Mouse (Mus musculus): ENCODE measurements around the gene Utp3.

The Utp3 gene

DNA sequence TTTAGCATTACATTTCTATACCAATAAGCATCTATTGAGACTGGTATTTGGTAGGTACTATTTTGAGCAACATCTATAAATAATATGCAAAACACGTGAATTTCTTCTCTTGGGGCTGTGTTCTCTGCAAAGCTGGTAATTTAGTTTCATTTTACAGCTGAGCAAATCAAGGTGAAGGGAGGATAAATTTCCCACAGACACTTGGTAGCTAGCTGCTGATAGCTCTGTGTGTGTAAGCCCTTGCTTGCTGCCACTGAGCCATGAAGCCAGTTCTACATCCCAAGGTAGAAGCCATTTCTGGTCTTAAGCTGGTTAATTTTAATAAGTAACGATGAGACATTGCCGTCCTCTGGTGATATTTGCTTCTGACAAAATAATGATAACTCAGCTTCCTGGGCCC, 20.6 kb downstream of the Utp3 start:
- no peak for DNase-seq

DNA sequence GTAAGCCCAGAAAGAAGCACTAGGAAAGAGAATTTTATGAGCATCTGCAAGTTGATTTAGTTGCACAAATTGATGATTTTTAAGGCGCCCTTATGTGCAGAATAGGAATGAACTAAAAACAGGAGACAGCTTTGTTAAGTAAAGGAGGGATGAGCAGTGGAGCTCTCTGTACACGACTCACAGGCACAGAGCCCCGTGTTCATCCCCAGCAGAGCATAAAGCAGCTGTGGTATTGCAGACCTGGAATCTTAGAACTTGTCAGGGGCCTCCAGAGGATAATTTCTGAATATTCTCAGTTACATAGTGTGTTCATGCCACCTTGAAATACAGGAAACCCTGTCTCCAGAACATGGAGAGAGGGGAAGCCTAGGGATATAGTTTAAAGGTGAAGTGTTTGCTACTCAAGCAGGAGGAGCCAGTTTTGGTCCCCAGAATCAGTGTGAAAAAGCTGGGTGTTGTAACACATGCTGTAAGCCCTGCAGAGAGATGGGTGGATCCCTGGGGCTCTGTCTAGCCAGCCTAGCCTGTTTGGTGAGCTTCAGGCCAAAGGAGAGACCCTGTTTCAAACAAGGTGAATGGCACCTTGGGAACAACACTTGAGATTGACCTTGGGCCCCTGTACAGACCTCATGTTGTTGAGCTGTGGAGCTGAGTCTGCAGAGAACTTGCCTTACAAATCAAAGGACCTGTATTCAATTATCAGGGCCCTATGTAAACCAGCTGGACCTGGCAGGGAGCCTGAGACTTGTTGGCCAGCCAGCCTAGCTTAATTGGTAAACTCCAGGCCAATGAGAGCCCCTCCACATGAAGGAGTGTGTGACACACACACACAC, 21.5 kb downstream of the Utp3 start:
- DNase-seq: no peak

DNA sequence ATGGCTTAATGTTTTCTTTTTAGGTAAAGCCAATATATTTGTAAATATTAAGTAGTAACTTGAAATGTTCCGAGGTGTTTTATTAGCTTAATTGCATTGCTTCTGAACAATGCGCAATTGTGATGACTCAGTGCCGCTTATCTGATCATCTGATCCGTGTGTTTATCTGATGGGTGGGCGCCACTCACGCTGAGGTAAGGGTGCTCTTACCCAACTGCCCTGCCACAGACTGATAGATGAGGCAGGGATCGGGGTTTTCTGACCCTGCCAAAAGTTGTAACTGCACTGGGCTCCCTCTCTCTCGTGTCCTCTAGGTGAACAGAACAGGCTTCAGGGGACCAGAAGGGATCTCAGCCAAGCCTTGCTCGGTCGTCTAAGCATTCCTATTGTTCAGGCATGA, 26.4 kb downstream of the Utp3 start:
- no peak for DNase-seq

DNA sequence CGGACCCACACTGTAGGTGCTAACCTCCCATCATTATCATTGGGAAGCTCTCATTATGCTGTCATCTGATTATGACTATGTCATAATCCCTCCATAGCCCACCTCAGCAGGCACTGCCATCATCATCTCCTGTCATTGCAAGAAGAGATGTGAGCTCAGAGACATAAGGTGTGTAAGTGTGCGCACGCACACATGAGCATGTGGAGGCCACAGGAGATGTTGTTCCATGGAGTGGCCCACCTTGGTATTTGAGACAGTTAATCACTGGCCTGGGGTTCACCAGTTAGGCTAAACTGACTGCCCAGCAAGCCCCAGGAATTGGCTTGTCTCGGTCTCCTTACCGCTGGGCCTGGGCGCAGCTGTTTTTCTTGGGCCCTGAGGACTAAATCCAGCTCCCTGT, 27.1 kb downstream of the Utp3 start:
- DNase-seq: no peak

DNA sequence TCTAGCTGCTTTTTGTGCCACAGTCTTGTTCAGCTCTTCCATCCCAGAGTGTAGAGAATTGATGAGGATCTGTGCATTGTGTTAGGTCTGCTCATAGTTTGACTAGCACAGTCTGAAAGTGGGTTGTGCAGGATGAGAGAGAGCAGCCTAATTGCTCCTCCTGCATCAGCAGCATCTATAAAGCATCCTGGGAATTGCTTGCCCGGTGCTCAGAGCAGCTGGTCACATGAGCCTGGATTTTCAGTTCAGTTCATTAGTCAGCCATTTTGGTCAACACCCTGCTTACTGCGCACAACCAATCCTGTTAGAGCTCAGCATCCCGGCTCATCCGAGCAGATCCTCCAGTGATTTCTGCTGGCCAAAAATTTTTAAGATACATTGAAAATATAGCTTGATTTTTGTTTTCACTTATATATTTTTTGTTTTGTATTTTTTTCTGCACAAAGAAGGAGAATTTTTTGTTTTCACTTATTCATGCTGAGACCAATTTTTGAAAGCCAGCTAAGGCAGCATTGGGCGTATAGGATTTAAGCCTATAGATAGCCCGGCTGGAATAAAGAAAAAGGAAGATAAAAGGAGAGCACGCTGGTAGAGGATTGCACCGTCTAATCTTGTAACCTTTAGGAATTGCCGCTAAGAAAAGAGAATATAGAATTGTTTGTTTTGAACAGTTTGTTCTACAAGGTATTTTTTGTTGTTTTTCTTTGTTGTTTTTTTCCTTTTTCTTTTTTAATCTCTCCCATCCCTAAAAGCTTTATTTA, 29.2 kb downstream of the Utp3 start:
- no peak for DNase-seq

DNA sequence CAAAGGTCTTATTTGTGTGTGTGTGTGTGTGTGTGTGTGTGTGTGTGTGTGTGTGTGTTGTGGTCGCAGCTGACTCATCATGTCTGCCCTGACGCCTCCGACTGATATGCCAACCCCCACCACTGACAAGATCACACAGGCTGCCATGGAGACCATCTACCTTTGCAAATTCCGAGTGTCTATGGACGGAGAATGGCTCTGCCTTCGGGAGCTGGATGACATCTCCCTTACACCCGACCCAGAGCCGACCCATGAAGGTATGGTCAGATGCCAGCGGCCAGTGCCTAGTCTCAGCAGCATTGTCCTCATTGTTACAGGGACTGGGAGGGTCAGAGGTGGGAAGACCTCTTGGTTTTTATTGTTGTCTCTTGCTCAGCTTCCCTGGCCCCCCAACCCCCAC, 29.8 kb downstream of the Utp3 start:
- DNase-seq: no peak

DNA sequence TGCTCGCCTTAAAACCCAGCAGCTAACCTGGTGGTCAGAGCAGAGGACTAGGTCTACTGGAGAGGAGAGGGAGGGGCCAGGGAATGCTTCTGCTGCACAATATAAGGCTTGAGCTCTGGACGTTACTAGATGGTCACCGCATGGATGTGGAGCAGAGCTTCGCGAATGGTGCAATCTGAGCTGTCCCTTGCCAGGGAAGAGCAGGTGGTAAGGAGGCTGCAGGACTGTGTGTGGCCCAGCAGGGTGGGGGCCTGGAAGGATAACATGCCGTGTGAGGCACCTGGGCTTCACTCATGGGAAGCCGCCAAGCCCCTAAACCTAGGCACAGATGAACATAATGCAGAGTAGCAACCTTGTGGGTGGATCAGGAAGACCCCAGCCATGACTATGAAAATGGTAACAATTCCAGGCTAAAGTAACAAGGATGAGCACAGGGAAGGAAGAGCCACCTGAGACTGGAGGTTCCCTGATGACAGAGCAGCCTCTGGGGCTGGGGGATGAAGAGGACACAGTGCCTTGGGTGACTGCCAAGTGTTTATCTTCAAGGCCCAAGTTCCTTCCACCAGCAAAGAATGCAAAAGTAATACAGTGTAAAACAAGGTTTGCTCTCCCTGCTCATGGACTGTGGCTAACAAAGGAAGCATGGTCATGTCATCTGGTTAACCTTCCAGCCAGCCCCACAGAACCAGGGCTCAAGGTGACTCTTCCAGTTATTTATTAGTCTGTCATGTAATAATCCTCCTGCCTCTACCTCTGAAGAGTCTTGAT, 32.3 kb downstream of the Utp3 start:
- no peak for DNase-seq

DNA sequence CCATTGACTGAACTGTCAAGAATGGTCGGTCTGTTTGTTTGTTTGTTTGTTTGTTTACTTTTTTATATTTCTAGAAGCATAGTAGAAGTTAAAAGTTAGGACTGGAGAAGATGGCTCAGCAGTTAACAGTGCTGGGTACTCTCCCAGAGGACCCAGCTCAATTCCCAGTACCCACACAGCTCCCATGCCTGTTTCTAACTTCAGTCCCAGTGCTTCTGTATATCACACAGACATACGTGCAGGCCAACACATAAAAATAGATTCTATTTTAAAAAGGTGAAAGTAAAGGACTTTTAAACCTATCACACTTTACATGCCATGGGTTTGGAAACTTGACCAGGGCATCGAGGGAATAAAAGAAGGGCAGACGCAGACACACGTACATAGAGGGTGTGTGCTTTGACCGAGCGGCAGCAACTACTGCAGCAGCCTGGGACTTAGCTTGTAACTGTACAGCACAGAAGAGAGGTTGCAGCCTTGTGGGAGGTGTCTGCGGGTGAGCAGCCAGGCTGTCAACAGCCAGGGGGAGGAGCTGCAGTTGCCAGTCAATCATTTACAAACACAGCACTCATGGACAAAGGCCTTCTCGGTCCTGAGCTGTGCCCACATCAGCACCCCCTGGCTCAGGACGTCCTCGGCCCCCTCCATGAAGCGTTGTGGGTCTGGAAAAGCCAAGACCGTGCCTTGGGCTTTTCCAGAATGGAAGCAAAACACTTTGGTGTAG, 33.1 kb downstream of the Utp3 start:
- DNase-seq: no peak

DNA sequence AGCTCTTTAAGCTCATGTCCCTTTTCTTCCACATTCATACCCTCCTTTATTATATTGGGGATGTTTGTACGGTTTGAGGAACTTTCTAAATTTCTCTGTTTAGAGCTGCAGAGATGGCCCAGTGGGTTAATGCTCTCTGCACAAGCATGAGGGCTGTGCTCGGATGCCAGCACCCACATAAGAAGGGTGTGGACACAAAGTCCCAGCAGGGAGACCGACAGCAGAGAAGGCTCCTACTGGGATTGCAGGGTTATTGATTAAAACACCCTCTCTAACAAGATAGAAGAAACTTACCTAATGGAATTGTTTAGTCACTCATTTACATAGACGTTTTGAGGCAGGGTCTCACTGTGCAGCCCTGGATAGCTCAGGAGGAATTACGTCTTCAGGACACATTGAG, 34.2 kb downstream of the Utp3 start:
- DNase-seq: no peak

DNA sequence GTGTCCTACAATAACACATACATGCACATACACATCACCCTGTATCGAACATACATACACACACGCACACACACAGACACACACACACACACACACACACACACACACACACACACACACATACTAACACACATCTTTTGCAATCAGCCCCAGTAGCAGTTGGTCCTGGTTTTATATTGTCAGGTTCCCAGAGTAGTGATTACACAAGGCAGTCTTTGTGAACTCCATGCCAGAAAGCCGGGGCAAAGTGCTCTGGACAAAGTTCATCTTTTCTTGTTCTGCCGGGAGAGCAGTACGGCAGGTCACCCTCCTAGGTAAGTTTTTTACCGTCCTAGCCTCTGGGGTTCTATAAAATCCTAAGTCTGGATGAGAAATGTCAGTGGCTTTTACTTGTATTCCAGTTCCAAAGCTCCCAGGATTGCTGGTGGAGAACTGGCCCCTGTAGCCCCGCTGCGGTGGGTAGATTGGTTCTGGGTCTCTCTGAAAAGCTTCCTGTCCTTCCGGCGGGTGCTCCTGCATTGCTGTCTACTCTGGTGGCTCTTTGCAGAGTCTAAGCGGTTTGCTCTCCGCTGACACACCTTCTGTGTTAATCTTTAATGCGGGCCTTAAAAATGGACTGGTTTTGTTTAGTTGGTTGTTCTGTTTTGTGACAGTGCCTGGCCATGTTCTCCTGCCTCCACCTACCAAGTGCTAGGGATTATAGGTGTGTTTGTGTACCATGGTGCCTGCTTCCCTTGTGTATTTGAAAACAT, 39.3 kb downstream of the Utp3 start:
- DNase-seq: no peak

DNA sequence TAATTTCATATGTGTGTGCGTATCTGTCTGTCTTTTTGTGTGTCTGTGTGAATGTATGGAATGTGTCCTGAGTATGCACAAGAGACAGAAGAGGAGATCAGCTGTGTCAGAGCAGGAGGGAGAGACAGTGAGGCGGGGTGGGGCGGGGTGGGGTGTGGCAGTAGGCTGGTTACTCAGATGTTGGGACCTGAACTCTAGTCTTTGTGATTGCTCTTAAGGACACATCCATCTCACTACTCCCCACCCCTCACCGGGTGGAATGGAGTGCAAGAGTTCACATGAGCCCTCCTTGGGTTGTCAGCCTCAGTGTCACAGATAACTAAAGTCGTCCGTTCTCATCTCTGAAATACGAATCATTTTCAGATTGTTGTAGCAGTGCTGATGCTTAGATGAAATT, 39.9 kb downstream of the Utp3 start:
- no peak for DNase-seq

DNA sequence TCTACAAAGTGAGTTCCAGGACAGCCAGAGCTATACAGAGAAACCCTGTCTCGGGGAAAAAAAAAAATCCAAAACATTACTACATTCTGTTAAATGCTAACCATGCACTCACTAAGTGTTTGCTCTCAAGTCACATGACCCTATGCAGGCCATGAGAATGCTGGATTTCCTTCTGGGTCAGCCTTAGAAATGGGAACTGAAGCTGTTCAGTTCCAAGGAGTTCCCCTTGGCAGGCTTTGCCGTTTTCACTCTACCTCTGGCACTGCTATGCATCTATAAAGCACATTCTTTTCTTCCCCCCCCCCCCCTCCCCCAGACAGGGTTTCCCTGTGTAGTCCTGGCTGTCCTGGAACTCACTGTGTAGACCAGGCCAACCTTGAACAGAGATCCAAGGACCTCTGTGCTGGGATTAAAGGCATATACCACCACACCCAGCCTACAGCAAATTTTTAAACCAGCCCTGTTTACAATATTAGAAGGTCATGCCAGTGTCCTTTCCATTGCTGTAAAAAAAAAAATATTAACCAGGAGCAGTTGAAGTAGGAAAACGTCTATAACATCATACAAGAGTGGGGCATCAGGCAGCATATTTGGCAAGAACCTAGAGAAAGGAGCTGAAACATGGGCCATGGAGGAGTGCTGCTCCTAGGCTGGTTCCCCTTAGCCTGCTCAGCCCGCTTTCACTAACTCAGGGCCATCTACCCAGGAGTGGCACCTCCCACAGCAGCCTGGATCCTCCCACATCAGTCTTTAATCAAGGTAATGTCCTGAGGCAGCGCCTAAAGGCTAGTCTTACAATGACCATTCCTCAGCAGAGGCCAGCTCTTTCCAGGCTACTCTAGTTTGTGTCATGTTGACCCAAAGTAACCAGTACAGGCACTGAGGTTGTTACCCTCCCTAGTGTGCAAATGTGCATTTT, 41.5 kb downstream of the Utp3 start:
- DNase-seq: no peak

DNA sequence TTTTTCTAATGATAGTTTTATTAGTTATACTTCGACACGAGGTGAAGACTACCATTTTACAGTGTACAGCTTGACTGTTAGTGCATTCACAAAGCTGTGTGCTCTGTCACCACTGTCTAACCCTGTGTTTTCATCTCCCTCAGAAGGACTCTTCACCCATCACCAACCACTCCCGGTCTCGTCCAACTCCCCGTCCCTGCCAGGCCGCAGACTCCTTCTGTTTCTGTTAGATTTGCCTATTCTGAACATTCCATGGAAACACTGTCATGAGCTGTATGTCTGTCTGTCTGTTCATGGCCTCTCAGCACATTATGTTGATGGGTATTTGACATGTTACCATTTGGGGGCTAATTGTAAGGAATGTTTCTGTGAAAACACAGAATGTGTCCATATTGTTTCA, 44.7 kb downstream of the Utp3 start:
- DNase-seq: no peak

DNA sequence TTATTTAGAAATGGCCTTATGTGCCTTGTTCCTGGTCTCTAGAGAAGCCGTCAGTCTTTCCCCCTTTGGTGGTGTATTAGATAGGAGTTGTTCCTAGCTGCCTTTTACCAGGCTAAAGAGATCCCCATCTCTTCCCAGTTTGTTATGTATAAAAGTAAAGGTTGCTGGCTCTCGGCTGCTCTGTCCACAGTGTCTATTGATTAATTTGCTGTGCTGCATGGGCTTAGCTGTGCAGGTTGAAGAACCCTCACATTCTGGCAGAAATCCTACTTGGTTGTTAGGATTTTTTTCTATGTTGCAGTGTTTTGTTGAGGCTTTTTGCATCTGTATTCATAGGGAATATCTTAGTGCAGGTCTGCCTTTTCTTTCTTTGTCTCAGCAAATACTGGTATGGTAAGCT, 47.8 kb downstream of the Utp3 start:
- no peak for DNase-seq

DNA sequence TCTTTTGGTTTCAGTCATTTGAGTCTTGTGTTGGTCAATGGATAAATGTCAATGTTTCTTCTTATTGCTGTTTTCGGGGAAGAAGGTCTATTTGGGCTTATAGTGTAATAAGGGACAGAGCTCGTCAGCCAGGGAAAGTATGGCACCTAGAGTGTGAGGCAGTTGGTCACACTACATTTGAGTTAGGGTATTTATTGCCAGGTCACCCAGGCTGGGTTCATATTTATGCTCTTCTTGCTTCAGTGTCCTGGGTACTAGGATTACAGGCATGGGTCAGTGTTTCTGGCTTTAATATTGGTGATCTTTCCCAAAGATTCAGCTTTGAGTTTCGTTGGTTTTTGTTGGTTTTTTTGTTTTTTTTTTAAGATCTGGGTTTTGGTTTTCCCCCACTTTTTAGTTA, 48.5 kb downstream of the Utp3 start:
- no peak for DNase-seq

DNA sequence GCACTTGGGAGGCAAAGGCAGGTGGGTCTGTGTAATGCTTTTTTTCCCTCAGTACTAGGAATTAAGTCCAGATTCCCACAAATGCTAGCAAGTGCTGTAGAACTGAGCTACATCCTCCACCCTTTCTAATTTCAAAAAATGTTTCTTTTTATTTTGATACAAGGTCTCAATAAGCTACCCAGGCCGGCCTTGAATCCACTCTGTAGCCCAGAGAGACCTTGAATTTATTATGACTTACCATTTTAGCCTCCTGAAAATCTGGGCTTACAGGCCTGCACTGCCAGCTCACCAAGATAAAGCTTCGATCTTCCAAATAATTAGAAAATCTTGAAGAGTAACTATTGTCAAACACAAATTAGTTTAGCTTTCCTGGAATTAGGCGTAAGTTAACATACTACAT, 49.8 kb downstream of the Utp3 start:
- DNase-seq: no peak

DNA sequence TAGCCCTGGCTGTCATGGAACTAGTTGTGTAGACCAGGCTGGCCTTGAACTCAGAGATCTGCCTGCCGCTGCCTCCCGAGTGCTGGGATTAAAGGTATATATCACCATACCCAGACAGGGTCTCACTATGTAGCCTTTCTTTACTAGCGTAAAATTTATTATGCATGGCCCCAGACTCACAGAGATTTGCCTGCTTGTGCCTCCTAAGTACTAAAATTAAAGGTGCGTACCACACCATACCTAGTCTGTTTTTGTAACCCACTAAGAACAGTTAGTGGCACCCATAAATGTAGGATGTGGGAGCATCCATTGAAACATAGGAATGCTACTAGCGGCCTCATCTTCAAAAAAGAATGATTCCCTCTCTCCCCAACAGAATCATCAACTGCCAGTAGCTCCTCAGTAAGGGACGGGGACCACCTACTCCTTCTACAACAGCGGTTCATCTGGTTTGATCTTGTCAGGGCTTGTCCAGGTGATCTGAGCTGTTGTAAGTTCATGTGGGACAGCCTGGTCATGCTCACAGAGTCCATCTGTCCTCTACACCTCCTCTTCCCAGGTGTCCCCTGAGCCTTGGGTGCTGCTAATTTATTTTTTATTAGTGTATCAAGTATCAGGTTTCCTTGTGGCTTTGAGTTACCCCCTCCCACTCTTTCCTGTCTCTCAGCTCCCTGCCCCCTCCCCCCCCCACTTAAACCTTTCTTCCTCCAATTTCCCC, 50.5 kb downstream of the Utp3 start:
- no peak for DNase-seq
